Mouse (Mus musculus) limb, embryonic 14.5 days (tissue): Measurements from ENCODE around the gene Fam160a1. TPM values are rescaled to one million over a fixed set of nuclear protein-coding genes. Genes with fewer than 3 reads are reported as not detected.

Experiments used
- ATAC-seq: fragments of 200-750 bp; cut with Nextera tagmentation; 2 replicates; pipeline ENCODE4 v1.8.0; 2017; ENCODE audit warnings: low read depth, moderate number of reproducible peaks, moderate TSS enrichment; ENCODE audit not compliant: low FRiP score
- DNase-seq: peaks from one replicate; pipeline ENCODE4 v3.0.0-alpha.2; 2015; ENCODE audit warnings: low spot score
- H3K27ac ChIP-seq: fragments of 300-500 bp; sonication (generic); replicated peaks from 2 replicates; pipeline ENCODE4 v1.5.1; 2014; ENCODE audit warnings: low read depth, mild to moderate bottlenecking, low read length, moderate library complexity, mixed read lengths
- H3K27me3 ChIP-seq: fragments of 300-500 bp; sonication (generic); 2 replicates; pipeline ENCODE4 v1.6.1; 2014; ENCODE audit warnings: low read length, mixed read lengths; ENCODE audit not compliant: control insufficient read depth, insufficient read depth
- H3K36me3 ChIP-seq: fragments of 300-500 bp; sonication (generic); 2 replicates; pipeline ENCODE4 v1.6.1; 2014; ENCODE audit warnings: mild to moderate bottlenecking, low read length, moderate library complexity, mixed read lengths; ENCODE audit not compliant: control insufficient read depth, insufficient read depth
- H3K4me1 ChIP-seq: fragments of 300-500 bp; sonication (generic); 2 replicates; pipeline ENCODE4 v1.6.1; 2014; ENCODE audit warnings: antibody characterized with exemption, low read length, mixed read lengths; ENCODE audit not compliant: control insufficient read depth, insufficient read depth
- H3K4me2 ChIP-seq: fragments of 300-500 bp; sonication (generic); replicated peaks from 2 replicates; pipeline ENCODE4 v1.6.1; 2014; ENCODE audit warnings: low read depth, mild to moderate bottlenecking, low read length, moderate library complexity; ENCODE audit not compliant: severe bottlenecking
- H3K4me3 ChIP-seq: fragments of 300-500 bp; sonication (generic); replicated peaks from 2 replicates; pipeline ENCODE4 v1.5.1; 2014; ENCODE audit warnings: low read length
- H3K9ac ChIP-seq: fragments of 300-500 bp; sonication (generic); 2 replicates; pipeline ENCODE4 v1.6.1; 2014; ENCODE audit warnings: mild to moderate bottlenecking, low read depth, low read length, moderate library complexity; ENCODE audit not compliant: severe bottlenecking
- H3K9me3 ChIP-seq: fragments of 300-500 bp; sonication (generic); 2 replicates; pipeline ENCODE4 v1.6.1; 2016; ENCODE audit warnings: low read length; ENCODE audit not compliant: control insufficient read depth
- POLR2A ChIP-seq: fragments of 200-500 bp; IDR thresholded peaks from 2 replicates; pipeline ENCODE4 v1.8.0; 2012; ENCODE audit warnings: inconsistent platforms, mild to moderate bottlenecking, moderate library complexity, borderline replicate concordance; ENCODE audit not compliant: insufficient read depth, insufficient read length; ENCODE audit errors: extremely low read depth
- WGBS: fragments of 180-500 bp; shearing (Covaris S2); extraction: QIAGEN DNeasy Blood & Tissue Kit; methylation state at CpG from one replicate; pipeline ENCODE4 v1.1.7; 2014; 5-methylcytosine and 5-hydroxymethylcytosine counted together
- polyA plus RNA-seq, 2 experiments: library from polyadenylated mRNA; depleted of rRNA in 1 of 2; stranded (reverse) in 1 of 2; unstranded in 1 of 2; fragments of >200 nt; fragmentation: Nextera tagmentation in 1 of 2; extraction: Ambion mirVana in 1 of 2; gene quantifications; 2 replicates each; pipeline versions ENCODE4 v1.2.1 to v1.2.3; 2012 to 2014

Gene Fam160a1
- polyA plus RNA-seq, 2 experiments: 4.3 to 6.2 TPM

DNA sequence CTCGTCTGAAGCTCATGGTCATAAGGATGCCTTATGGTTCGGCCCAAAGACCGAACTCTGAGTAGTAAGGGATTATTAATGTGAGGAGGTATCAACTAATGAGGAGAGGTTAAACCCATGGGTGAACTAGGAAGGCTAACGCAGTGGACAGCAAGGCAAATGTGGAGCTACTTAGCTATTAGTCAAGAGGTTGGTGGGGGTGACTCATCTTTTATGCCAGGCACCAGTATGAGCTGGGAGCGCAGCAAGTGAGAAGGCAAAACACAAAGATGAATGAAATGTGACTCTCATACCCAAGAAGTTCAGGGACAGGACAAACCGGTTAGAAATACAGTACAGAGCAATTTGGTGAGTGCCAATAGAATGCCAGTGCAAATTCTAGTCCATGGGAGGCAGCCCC lies 94.5 kb downstream of the Fam160a1 start:
- Histone ChIP-seq H3K4me2 (no peak overlapping the region), H3K9ac (no peak overlapping the region), H3K9me3 (no peaks in the 10 kb centered on the region), H3K4me1 (no peaks in the 10 kb centered on the region), H3K36me3 (no peaks in the 10 kb centered on the region), H3K27me3 (no peaks in the 10 kb centered on the region), H3K4me3 (no peak overlapping the region), H3K27ac (no peak overlapping the region)
- no peak for TF ChIP-seq POLR2A
- 82% methylated on average over 6 of the region's 6 CpGs for WGBS
- DNase-seq (no peak), ATAC-seq (no peak)

DNA sequence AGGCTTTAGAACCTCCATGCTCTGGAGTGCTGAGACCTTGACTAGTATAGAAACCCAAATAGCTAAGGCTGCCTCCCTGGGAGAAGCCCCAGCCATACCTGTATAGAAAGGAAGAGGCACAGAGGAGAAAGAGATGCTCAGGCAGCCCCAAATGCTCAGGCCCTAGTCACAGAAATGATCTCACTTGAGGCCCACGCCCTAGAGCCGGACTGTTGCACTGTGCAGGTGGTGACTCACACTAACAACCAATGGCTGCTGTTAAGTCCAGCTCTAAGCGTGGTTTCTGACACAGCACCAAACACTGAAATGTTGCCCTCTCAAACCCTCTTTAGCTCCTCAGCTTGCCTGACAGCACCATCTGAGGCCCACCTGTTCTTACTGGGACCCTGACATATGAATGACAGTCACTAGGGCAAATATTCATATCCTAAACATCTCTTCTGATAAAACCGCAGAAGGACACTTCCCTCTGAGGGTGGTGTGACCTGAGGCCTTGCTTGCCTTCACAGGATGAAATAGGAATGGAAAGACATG lies 101.3 kb downstream of the Fam160a1 start:
- 73% methylated on average over 4 of the region's 4 CpGs for WGBS
- H3K9ac ChIP-seq: no peak overlapping the region
- H3K9me3 ChIP-seq: no peaks in the 10 kb centered on the region
- no peaks in the 10 kb centered on the region for H3K4me1 ChIP-seq
- H3K27me3 ChIP-seq: no peaks in the 10 kb centered on the region
- H3K27ac ChIP-seq: no peak overlapping the region
- ATAC-seq: no peak
- H3K4me3 ChIP-seq: no peak overlapping the region
- no peak for TF ChIP-seq POLR2A
- no peaks in the 10 kb centered on the region for H3K36me3 ChIP-seq
- H3K4me2 ChIP-seq: no peak overlapping the region
- no peak for DNase-seq

DNA sequence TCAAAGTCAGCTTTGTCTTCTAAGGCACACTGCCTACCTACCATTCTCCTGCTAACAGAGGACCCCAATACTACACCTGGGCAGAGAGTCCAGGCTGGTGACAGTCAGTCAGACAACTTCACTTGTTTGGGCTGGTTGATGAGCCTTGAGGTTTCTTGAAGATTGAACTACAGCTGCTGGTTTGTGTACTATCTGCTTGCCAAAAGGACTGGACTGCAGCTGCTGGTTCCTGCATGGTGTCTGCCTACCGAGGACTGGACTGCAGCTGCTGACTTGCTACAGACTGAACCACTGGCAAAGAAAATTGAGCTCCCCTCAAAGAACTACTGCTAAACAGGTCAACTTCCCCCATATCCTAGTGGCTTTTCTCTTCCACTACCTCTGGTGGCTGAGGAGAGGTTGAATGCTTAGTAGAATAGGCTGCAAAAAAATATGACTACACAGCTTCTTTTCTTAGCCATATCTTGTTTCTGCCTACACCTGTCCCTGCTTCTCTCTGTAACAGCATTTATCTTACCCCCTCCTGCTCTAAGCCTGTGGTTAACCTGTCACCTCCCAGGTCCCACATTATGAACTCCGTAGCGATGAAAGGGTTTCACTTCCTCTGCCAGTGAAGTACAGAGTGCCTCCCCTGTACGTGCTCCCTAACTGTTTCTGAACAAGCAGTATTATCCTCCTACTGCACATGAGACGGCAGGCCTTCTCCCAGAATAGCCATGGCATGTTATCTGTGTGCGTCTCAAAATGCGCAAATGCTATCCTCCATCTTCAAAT lies 103.0 kb downstream of the Fam160a1 start:
- H3K4me3 ChIP-seq: no peak overlapping the region
- H3K9me3 ChIP-seq: no peaks in the 10 kb centered on the region
- no peak for ATAC-seq

DNA sequence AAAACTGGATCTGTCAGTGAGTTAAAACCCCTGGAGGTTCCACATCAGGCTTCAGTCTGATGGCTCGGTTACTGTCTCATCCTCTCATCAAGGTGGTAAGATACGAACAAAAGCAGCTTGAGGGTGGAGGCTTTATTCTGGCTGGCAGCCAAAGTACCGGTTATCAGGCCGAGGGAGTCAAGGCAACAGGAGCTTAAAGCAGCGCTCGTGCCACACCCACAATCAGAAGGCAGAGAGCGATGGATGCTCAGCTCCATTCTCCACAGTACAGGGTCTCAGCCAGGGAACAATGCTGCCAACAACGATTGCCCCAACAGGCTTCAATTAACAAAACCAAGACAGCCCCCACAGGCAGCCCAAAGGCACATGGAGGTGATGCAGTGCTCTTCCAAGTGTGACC lies 106.4 kb downstream of the Fam160a1 start:
- WGBS: 59% methylated on average over 8 of the region's 8 CpGs

More for the DNA sequence above, 103.0 kb downstream of the Fam160a1 start:
- TF ChIP-seq POLR2A: no peak
- Histone ChIP-seq H3K27ac (no peak overlapping the region), H3K36me3 (no peaks in the 10 kb centered on the region), H3K9ac (no peak overlapping the region), H3K27me3 (no peaks in the 10 kb centered on the region), H3K4me2 (no peak overlapping the region), H3K4me1 (no peaks in the 10 kb centered on the region)
- DNase-seq: no peak
- 79% methylated on average over 7 of the region's 7 CpGs for WGBS

DNA sequence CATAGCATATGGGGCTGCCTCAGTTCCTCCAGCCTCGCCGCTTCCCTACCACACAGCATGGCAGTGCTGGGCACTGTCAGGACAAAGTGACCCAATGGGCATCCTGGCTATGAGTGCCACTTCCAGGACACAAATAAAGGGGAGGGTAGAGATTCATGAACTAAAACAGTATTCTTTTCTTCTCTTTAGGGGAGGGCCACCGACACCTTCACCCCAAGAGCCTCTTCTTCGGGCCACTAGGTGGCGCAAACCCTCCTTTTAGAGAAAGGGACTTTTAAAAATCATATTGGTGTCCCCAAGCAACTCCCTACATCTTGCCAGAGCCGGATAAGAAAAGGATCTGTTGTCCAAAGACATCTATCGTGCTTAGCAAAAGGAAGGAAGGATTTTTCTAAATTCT lies 109.7 kb downstream of the Fam160a1 start:
- 37% methylated on average over 7 of the region's 7 CpGs for WGBS
- no peaks in the 10 kb centered on the region for H3K9me3 ChIP-seq
- H3K4me1 ChIP-seq: no peaks in the 10 kb centered on the region
- DNase-seq: peak; percentile 16
- H3K4me3 ChIP-seq: no peak overlapping the region
- H3K4me2 ChIP-seq: no peak overlapping the region
- ATAC-seq: no peak; the same call in 1 of the 2 replicates
- no peak overlapping the region for H3K27ac ChIP-seq
- H3K36me3 ChIP-seq: no peaks in the 10 kb centered on the region
- no peak for TF ChIP-seq POLR2A
- H3K9ac ChIP-seq: no peak overlapping the region
- no peaks in the 10 kb centered on the region for H3K27me3 ChIP-seq

More for the DNA sequence above, 106.4 kb downstream of the Fam160a1 start:
- Histone ChIP-seq H3K4me2 (no peak overlapping the region), H3K9ac (no peak overlapping the region), H3K4me1 (no peaks in the 10 kb centered on the region), H3K4me3 (no peak overlapping the region), H3K9me3 (no peaks in the 10 kb centered on the region), H3K27me3 (no peaks in the 10 kb centered on the region), H3K27ac (no peak overlapping the region), H3K36me3 (no peaks in the 10 kb centered on the region)
- no peak for TF ChIP-seq POLR2A
- no peak for ATAC-seq
- no peak for DNase-seq
